Mouse (Mus musculus) neural tube, embryonic 11.5 days (tissue): ENCODE results near the gene Cyb5d2. TPM values are rescaled to one million over a fixed set of nuclear protein-coding genes. Genes with fewer than 3 reads are reported as not detected.
"Not testable (repeated sequence)": the region's sequence is repeated elsewhere in the genome, so short reads cannot be mapped to it uniquely, and the experiment has no call there.

ENCODE experiments used
- ATAC-seq: fragments of 200-750 bp; cut with Nextera tagmentation; 2 replicates; pipeline ENCODE4 v1.8.0; 2017; ENCODE audit warnings: moderate number of reproducible peaks, mild to moderate bottlenecking, moderate TSS enrichment, moderate library complexity; ENCODE audit not compliant: insufficient read depth, low FRiP score, low TSS enrichment
- DNase-seq: peaks from one replicate; pipeline ENCODE4 v3.0.0-alpha.2; 2015; ENCODE audit warnings: low spot score
- H3K27ac ChIP-seq: fragments of 300-500 bp; sonication (generic); 2 replicates; pipeline ENCODE4 v1.5.1; 2014; ENCODE audit warnings: low read depth, mild to moderate bottlenecking, low read length
- H3K27me3 ChIP-seq: fragments of 300-500 bp; sonication (generic); 2 replicates; pipeline ENCODE4 v1.6.1; 2014; ENCODE audit warnings: mild to moderate bottlenecking, low read length, mixed read lengths; ENCODE audit not compliant: control insufficient read depth, insufficient read depth
- H3K36me3 ChIP-seq: fragments of 300-500 bp; sonication (generic); 2 replicates; pipeline ENCODE4 v1.6.1; 2014; ENCODE audit warnings: mild to moderate bottlenecking, low read length, moderate library complexity, mixed read lengths; ENCODE audit not compliant: control insufficient read depth, insufficient read depth
- H3K4me1 ChIP-seq: fragments of 300-500 bp; sonication (generic); 2 replicates; pipeline ENCODE4 v1.6.1; 2014; ENCODE audit warnings: low read length, mixed read lengths; ENCODE audit not compliant: control insufficient read depth, insufficient read depth
- H3K4me2 ChIP-seq: fragments of 300-500 bp; sonication (generic); 2 replicates; pipeline ENCODE4 v1.6.1; 2014; ENCODE audit warnings: low read depth, mild to moderate bottlenecking, moderate library complexity
- H3K4me3 ChIP-seq: fragments of 300-500 bp; sonication (generic); 2 replicates; pipeline ENCODE4 v1.5.1; 2014; ENCODE audit warnings: low read depth, low read length
- H3K9ac ChIP-seq: fragments of 300-500 bp; sonication (generic); 2 replicates; pipeline ENCODE4 v1.6.1; 2014; ENCODE audit warnings: mild to moderate bottlenecking, low read length
- H3K9me3 ChIP-seq: fragments of 300-500 bp; sonication (generic); 2 replicates; pipeline ENCODE4 v1.6.1; 2016; ENCODE audit warnings: low read length; ENCODE audit not compliant: control insufficient read depth
- WGBS: fragments of 180-500 bp; shearing (Covaris S2); extraction: QIAGEN DNeasy Blood & Tissue Kit; methylation state at CpG from one replicate; pipeline ENCODE4 v1.1.7; 2014; 5-methylcytosine and 5-hydroxymethylcytosine counted together
- polyA plus RNA-seq: library from polyadenylated mRNA; unstranded; fragments of >200 nt; fragmentation: Nextera tagmentation; extraction: Ambion mirVana; gene quantifications from 2 replicates; pipeline ENCODE4 v1.2.1, GENCODE M21; 2014

Gene Cyb5d2
- polyA plus RNA-seq, 1 experiment from 2014 or later: 2.8 TPM

DNA sequence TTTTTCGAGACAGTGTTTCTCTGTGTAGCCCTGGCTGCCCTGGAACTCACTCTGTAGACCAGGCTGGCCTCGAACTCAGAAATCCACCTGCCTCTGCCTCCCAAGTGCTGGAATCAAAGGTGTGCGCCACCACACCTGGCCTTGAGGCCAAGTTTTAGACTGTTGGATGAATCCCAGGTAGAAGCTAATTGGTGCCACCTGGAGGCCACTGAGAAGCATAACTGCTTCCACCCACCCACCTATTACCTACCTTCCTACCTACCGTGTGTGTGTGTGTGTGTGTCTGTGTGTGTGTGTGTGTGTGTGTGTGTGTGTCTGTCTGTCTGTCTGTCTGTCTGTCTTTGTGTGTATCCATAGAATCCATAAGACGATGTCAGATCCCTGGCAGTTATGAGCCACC is 58.4 kb downstream of the Cyb5d2 start:
- not testable (repeated sequence) for ATAC-seq, H3K9ac ChIP-seq, H3K36me3 ChIP-seq, H3K27ac ChIP-seq, H3K27me3 ChIP-seq, H3K4me1 ChIP-seq, H3K4me2 ChIP-seq, DNase-seq, H3K9me3 ChIP-seq, H3K4me3 ChIP-seq
- 84% methylated on average over 5 of the region's 5 CpGs for WGBS

DNA sequence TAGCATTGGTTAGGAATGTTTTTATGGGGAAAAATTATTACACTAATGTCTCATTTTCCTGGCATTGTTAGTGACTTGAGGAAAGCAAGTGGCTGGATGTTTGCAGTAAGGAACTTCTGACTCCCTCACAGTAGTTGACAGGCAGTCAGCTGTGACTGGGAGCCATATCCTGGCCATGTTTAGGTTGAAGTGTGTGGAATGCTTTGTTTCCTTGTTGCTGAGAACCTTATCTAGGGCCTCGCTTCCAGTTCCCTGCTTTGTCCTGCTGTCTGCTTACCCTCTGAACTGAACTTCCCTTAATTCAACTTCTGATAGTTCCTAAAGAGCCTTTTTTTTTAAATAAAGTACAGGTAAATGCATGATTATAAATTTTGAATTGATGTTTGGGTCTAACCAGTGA is 59.6 kb downstream of the Cyb5d2 start:
- Histone ChIP-seq H3K36me3 (peaks cover 7% of the 10 kb centered on the region), H3K4me2 (no peak overlapping the region), H3K4me3 (no peak overlapping the region), H3K27me3 (no peaks in the 10 kb centered on the region), H3K9ac (no peak overlapping the region), H3K27ac (no peak overlapping the region), H3K9me3 (no peaks in the 10 kb centered on the region), H3K4me1 (no peaks in the 10 kb centered on the region)
- 77% methylated on average over 1 of the region's 1 CpGs for WGBS
- DNase-seq: no peak
- no peak for ATAC-seq

DNA sequence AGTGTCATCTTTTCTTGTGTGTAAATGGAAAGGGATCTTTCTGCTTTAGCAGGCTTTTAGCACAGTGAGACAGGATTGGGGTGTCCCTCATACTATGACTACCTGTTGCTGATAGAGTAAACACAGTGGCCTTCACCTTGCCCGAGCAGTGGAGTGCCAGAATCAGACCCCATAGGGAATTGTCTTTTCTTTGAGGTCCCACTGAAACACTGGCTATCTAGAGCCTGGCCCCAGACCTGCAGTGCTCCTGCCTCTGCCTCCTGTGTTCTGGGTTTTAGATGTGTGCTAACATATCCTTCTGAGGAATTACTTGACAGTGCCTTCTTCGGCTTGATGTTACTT is 60.5 kb downstream of the Cyb5d2 start:
- DNase-seq: no peak
- peaks cover 7% of the 10 kb centered on the region for H3K36me3 ChIP-seq
- WGBS: 83% methylated on average over 2 of the region's 2 CpGs

DNA sequence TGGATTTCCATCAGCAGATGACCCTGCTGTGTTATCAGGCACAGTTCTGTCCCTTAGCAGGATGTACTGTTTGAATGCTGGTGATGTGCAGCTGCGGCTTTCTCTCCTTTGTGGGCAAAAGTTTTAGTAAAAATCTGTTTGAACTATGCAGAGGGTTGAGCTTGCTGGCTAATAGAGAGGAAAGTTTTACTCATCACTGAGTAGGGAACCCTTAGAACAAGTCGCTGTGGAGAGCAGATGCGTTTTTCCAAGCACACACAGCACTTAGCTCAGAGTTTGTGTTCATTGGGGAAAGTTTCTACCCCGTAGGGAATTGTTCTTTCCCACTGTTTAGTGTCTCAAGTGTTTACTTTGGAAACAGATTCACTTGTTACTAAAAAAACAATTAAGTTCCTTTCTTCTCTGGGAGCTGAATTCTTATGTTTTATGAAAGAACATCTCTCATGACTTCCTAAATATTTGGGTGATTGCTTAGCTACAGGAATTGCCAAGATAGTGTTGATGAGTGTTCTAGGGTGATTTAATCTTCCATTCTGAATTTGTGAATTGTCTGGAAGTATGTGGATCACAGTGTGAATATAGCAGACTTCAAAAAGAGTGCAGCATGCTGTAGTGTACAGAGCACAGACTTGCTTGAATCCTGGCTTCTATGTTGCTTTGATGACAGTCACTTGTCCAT is 61.0 kb downstream of the Cyb5d2 start:
- ATAC-seq (no peak), DNase-seq (no peak)
- H3K4me1 ChIP-seq: no peaks in the 10 kb centered on the region
- no peak overlapping the region for H3K9ac ChIP-seq
- H3K27me3 ChIP-seq: no peaks in the 10 kb centered on the region
- no peak overlapping the region for H3K4me2 ChIP-seq
- H3K36me3 ChIP-seq: peaks cover 4% of the 10 kb centered on the region
- 88% methylated on average over 4 of the region's 4 CpGs for WGBS
- H3K4me3 ChIP-seq: no peak overlapping the region
- H3K9me3 ChIP-seq: no peaks in the 10 kb centered on the region
- no peak overlapping the region for H3K27ac ChIP-seq

More for the DNA sequence above, 60.5 kb downstream of the Cyb5d2 start:
- Histone ChIP-seq H3K27me3 (no peaks in the 10 kb centered on the region), H3K27ac (no peak overlapping the region), H3K9ac (no peak overlapping the region), H3K4me3 (no peak overlapping the region), H3K9me3 (no peaks in the 10 kb centered on the region), H3K4me1 (no peaks in the 10 kb centered on the region), H3K4me2 (no peak overlapping the region)
- no peak for ATAC-seq

DNA sequence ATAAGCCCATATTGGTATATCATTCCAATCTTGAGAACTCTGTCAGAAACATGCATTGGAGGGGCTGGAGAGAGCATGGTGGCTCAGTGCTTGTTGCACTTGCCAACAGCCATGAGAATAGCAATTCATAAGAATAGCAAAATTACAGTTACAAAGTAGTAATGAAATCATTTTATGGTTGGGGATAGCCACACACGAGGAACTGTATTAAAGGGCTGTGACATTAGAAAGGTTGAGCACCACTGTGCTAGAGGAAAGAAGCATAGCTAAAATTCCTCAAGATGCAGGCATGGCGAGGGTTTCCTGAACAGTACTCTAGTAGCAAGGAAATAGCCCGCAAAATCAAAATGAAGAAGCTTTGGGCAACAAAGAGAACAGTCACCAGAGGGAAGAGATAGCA is 62.2 kb downstream of the Cyb5d2 start:
- no peaks in the 10 kb centered on the region for H3K9me3 ChIP-seq
- no peak overlapping the region for H3K4me3 ChIP-seq
- ATAC-seq: no peak
- no peak overlapping the region for H3K9ac ChIP-seq
- no peak for DNase-seq
- WGBS: 84% methylated on average over 3 of the region's 3 CpGs
- no peaks in the 10 kb centered on the region for H3K4me1 ChIP-seq
- no peak overlapping the region for H3K4me2 ChIP-seq
- peaks cover 9% of the 10 kb centered on the region for H3K36me3 ChIP-seq
- H3K27ac ChIP-seq: no peak overlapping the region
- no peaks in the 10 kb centered on the region for H3K27me3 ChIP-seq

Other genes with a start within 250 kb of the Cyb5d2 start
- 0.25 TPM in 1 of 2 replicates, not detected in the other for gene Spns3, start 245.6 kb downstream of the Cyb5d2 start, polyA plus RNA-seq
- gene Ube2g1, start 188.9 kb downstream of the Cyb5d2 start, polyA plus RNA-seq: 119 and 120 TPM in 2 replicates
- gene Ankfy1, start 106.1 kb downstream of the Cyb5d2 start, polyA plus RNA-seq: 30.2 and 30.9 TPM in 2 replicates
- gene Zzef1, start 84 bp upstream of the Cyb5d2 start, polyA plus RNA-seq: 10.0 and 10.6 TPM in 2 replicates
- 1.9 and 2.2 TPM in 2 replicates for gene Atp2a3, start 165.0 kb upstream of the Cyb5d2 start, polyA plus RNA-seq
- gene P2rx1, start 203.0 kb upstream of the Cyb5d2 start, polyA plus RNA-seq: 2.4 and 2.5 TPM in 2 replicates
- 5.7 and 6.5 TPM in 2 replicates for gene Camkk1, start 222.9 kb upstream of the Cyb5d2 start, polyA plus RNA-seq